Mouse (Mus musculus): ENCODE measurements around the gene Slc39a7.

The Slc39a7 gene

GRCm38 (mm10) chr17:34030861-34031326 lies 588 bp downstream of the Slc39a7 start:
- 3% methylated on average over 20 of the region's 20 CpGs for WGBS

DNA sequence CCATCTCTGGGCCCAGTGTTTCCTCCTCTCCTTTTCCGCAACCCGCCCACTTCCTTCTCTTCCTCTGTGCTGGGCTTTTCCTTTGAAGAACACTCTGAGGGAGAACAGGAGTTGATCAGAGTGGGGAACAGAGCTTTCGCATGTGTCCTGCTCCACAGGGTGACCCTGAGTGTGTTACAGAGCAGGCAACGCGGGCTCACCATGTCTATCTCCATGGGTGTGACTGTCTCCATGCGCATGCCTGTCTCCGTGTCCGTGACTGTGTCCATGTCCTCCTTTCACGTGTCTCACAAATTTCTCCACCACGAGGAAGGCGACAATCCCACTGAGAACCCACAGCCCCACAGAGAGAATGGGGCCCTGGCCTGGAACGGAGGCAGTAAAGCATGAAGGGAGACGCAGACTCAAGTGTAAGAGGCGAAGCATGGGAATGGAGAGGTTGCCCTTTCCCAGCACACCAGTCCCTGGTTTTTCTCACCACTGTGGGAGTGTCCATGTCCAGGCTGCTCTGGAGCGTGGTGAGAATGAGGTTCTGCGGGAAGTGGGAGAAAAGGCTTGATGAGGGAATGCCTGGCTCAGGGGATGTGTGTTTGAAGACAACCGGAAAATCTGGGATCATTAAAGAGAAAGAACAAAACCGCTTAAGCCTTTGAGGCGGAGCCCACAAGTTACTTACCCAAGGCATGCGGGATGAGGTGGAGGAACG lies 1.4 kb downstream of the Slc39a7 start:
- WGBS, result 62% methylated on average over 21 of the region's 21 CpGs

DNA sequence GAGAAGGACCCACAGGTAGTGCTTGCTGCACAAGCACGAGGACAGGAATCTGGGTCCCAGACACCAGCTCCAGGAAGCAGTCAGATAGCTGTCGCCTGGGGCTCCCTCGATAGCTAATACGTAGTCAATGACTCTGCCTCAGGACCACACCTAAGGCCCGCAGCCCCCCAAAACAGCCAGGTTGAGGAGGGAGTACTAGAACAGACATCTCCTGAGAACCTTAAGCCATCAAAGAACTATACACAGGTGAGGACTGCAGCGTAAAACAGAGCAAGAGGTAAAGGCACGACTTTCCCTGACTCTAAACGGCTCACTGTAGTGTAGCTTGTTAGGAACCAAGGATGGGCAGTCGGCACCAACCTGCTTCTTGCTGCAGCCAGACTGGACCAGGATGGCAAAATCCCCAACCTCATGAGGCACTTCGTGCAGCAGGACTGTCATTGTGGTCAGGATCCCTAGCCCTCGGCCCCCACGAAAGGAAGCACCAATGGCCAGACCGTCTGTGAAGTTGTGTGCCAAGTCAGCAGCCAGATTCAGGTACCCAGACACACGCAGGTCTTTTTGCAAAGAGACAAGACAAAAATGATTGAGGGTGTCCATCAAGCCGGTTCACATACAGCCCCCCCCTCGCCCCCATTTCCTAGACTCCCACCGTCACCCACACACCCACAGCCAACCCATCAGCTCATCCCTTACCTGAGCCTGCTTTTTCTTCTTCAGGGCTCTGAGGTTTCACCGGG lies 2.2 kb downstream of the Slc39a7 start:
- 79% methylated on average over 18 of the region's 18 CpGs for WGBS

GRCm38 (mm10) chr17:34028501-34029149 lies 2.9 kb downstream of the Slc39a7 start:
- WGBS, result 55% methylated on average over 17 of the region's 17 CpGs

GRCm38 (mm10) chr17:34027656-34028223 lies 3.7 kb downstream of the Slc39a7 start, which contains the start of gene H2-Ke6:
Gene H2-Ke6, minus strand, starts transcription at chr17:34028060.
- under 1% methylated on average over 49 of the region's 49 CpGs for WGBS

DNA sequence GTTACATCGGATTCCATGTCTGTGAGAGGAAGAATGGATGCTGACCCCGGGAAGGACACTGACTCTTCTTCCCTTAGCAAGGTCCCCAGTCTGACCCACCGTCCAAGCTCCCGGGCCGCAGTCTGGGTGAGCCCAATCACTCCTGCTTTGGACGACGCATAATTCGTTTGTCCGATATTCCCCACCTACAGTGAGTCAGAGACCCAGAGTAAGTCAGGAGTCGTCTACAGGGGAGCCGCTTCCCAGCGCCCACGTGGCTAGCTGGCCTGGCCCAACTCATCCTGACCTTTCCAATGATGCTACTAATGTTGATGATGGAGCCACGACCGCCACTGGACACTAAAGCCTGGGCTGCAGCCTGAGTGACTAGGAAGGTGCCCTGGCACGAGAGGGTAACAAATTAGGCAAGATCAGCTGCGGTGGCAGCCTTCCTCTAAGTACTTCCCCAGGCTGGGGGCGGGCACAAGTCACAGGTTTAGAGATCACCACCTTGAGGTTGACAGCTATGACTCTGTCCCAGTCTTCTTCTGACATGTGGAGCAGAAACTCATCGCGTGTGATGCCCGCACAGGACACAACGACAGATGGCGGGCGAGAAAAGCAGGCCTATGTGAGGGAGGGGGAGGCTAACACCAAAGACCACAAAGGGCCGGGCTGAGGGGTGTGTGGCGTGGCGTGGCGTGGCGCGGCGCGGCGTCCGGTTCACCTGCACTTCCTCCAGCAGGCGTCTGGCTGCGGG lies 4.4 kb downstream of the Slc39a7 start:
- 14% methylated on average over 34 of the region's 36 CpGs for WGBS

DNA sequence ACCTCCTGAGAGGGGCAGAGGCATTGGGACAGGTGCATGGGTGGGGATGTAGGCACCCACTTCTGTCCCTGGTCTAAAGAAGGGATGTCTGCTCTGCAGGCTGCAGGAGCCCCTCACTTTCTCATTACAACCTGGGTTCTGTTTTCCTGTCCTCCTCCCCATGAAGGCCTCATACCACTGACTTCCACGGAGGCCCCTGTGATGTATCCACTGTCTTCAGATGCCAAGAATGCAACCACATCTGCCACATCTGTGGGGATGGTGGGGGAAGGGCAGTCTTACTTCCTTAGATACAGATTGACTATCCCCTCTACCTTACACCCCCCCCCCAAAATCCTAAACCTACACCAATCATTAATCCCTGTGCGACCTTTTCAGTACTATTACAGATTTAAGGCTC lies 5.3 kb downstream of the Slc39a7 start:
- 38% methylated on average over 2 of the region's 2 CpGs for WGBS

DNA sequence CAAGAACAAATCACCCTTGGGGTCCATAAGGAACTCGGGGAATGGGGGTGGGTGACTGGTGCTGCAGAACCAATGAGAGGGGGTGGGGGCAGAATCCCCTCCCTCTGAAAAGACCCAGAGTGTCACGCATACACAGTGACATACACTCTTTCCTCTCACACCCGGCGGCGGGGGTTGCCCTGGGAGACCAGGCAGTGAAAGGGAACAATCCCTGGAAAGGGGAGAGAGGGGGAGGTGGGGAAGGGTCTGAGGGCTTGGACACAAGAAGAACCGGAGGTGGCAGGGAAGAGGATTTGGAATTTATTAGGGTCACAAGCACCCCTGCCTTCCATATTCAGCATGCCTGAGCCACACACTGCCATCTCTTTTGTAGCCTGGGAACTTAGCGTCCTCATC lies 5.7 kb downstream of the Slc39a7 start:
- WGBS, result 13% methylated on average over 7 of the region's 7 CpGs

DNA sequence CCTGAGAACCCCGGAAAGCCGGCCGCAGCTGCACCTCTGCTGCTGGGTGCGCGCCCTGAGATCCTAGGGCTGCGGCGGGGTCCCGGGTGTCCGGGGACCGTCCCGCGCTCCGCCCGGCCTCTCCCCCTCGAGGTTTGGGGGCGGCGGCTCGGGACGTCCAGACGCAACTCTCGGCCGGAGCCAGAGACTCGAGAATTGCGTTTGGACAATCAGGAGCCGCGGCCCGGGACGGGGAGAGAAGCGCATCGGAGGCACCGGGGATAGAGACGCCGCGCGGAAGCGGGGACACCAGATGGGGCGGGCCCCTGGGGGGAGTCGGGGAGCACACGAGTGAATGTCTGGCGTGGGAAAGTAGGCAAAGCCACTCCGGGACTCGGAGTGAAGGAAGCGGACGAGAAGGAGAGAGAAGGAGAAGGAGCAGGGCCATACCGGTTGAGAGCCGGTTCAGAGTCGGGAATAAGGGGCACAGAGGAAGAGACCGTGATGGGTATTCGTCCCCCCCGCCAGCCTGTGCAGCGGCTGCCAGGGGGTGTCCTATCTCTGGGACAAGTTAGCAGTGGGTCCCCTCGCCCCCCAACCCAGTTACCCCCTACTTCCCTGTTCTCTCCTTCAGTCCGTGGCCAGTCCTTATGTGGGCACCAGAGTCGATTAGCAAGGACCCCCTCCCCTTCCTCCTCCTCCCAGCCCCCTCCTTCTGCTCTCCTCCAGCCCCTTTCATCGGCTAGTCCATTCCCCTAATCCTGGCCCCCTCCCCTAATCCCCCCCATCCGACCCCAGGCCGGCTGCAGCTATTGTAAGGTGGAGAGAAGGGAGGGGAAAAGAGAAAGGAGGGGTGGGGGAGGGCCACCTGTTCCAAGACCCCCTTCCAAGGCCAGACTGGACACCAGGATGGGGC lies 6.4 kb downstream of the Slc39a7 start:
- WGBS, result under 1% methylated on average over 57 of the region's 57 CpGs

- 1% methylated on average over 50 of the region's 58 CpGs for WGBS
These were observed 7.1 kb downstream of the Slc39a7 start, which contains the start of gene Ring1 for GRCm38 (mm10) chr17:34024317-34024821. Gene Ring1, minus strand, starts transcription at chr17:34024680.

- 43% methylated on average over 9 of the region's 9 CpGs for WGBS
These were observed 7.8 kb downstream of the Slc39a7 start for GRCm38 (mm10) chr17:34023678-34024077.

DNA sequence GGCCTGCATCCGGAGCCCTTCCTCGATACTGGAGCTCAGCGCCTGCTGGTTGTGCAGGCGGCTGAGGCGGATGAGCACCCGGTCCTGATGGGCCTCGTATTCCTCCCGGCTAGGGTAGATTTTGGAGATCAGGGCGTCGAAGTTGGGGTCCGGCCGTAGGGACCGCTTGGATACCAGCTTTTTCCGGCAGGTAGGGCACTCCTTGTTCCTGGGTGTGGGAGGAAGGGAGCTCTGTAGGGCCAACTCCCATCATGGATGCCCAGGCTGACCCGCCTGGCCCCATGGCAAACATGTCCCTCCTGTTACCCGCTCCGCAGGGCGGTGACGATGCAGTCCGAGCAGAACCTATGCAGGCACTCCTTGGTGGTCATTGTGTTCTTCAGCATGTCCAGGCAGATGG lies 8.5 kb downstream of the Slc39a7 start:
- WGBS, result 97% methylated on average over 20 of the region's 20 CpGs

- WGBS, result 93% methylated on average over 14 of the region's 14 CpGs
These were observed 9.1 kb downstream of the Slc39a7 start for GRCm38 (mm10) chr17:34022414-34022783.

DNA sequence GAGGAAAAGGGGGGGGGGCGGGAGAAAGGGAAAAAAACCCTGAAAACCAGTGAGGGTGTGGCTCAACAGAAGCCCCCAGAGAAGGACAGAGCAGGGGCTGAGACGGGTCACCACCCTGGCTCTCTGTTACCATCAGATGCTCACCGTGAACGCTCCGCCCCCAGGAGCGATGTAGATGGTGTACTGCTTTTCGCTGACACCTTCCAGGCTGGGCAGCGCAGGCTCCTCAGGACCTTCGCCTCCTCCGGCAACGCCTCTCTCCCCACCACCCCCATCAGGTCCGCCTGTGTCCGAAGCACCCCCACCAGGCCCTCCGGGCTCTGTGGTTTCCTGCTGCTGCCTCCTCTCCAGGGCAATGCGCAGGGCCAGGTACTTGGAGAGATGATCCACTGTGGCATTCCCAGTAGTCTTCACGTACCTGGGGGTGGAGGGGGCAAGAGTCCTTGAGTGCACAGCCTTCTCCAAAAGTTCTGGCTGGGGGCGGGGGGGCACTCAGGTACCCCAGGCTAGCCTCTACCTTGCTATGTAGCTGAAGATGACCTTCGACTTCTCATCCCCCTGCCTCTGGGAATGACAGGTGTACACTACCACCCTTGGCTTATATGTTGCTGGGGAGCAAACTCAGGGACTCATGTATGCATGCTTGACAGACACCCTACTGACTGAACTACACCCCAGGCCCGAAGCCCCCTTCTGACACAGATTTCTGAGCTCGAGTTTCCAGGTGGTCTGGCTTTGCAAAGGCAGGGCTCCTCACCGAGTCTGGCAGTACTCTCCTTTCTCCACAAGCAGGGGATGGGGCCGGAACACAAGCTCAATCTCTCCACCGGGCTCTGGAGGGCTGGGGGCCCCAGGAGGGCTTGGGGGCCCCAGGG lies 9.7 kb downstream of the Slc39a7 start:
- WGBS, result 96% methylated on average over 23 of the region's 23 CpGs

- 93% methylated on average over 8 of the region's 8 CpGs for whole genome bisulfite sequencing
These were observed 18.0 kb downstream of the Slc39a7 start for GRCm38 (mm10) chr17:34013436-34013835.

- 75% methylated on average over 5 of the region's 5 CpGs for WGBS
These were observed 21.3 kb downstream of the Slc39a7 start for GRCm38 (mm10) chr17:34010156-34010555.

DNA sequence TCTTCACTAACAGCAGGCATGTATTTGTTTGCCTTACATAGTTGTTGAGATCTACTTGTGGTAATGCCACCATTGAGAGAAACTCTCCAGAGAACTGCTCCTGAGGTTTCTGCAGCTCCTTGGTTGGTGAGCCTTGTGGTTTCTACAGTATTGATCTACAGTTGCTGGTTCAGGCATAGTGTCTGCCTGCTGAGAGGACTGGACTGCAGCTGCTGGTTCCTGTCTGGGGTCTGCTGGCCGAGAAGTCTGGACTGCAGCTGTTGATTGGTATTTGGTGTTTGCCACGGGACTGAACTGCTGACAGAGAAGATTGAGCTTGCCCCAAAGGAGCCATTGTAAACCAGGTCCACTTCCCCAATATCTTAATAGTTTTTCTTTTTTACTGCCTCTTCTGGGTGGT lies 24.9 kb downstream of the Slc39a7 start:
- WGBS, result 69% methylated on average over 2 of the region's 2 CpGs

- WGBS, result 10% methylated on average over 5 of the region's 5 CpGs
These were observed 28.1 kb downstream of the Slc39a7 start for GRCm38 (mm10) chr17:34003426-34003825.

DNA sequence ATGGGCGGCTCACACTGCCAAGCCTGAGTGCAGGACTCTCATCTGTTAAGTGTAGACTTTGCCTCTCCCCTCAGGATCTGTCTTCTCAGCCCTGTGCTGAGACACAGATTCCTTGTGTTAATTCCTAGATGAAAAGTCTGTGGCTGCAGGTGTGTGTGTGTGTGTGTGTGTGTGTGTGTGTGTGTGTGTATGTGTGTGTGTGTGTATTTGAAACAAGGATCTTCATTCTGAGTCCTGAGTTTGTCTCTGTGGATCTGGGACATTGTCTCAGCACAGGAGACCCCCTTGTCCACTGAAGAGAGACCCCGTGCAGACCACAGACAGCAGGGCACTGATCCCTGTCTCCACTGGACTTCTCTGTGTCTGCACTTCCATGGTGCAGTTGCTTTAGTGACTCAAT lies 30.7 kb downstream of the Slc39a7 start:
- 65% methylated on average over 2 of the region's 2 CpGs for WGBS
